Mouse (Mus musculus): ENCODE data around the gene Ndst2. TPM values are rescaled to one million over a fixed set of nuclear protein-coding genes. Genes with fewer than 3 reads are reported as not detected.
A peak's percentile ranks its signal among the peaks of the same experiment; 100 is the strongest.

Gene Ndst2
- polyA plus RNA-seq, 1 experiment from 2014 or later, result 32.1 TPM

DNA sequence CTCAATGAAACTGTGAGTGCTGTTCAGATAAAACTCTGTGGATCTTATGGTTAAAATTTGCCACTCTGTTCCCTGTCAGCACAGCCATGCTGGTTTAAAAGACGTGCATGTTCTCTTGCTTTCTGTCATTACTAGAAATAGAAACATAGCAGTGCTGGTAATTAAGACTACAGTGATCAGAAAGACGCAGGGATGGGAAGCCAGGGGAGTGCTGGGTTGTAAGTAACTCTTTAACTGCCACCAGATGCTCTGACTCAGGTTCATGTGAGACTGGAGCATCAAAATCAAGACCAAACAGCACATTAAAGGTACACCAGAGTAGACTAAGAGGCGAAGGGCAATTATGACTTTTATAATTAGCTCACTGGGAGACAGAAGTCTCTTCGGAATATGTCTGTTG, 14.0 kb upstream of the Ndst2 start:
- 70% methylated on average over 4 of the region's 4 CpGs for WGBS
- Histone ChIP-seq H3K4me2 (replicated peaks; ENCODE audit: low read depth, low read length) (no peak overlapping the region), H3K4me3 (ENCODE audit: low read length) (no peak overlapping the region), H3K27ac (ENCODE audit: low read depth, low read length) (no peak overlapping the region), H3K27me3 (ENCODE audit: control insufficient read depth, insufficient read depth, low read length) (no peaks in the 10 kb centered on the region), H3K9me3 (ENCODE audit: control insufficient read depth, low read length) (no peaks in the 10 kb centered on the region), H3K36me3 (ENCODE audit: control insufficient read depth, insufficient read depth, low read length) (peaks cover 30% of the 10 kb centered on the region; the same call in 1 of the 2 replicates), H3K9ac (ENCODE audit: low read depth, low read length) (no peak overlapping the region), H3K4me1 (ENCODE audit: control insufficient read depth, insufficient read depth, low read length) (no peaks in the 10 kb centered on the region)
- no peak for ATAC-seq (ENCODE audit: low FRiP score, low TSS enrichment)

- no peak overlapping the region for H3K4me3 ChIP-seq (ENCODE audit: low read length)
- WGBS, result 78% methylated on average over 3 of the region's 3 CpGs
- no peaks in the 10 kb centered on the region for H3K4me1 ChIP-seq (ENCODE audit: control insufficient read depth, insufficient read depth, low read length)
- peaks cover 39% of the 10 kb centered on the region; the same call in 1 of the 2 replicates for H3K36me3 ChIP-seq (ENCODE audit: control insufficient read depth, insufficient read depth, low read length)
- no peak for ATAC-seq (ENCODE audit: low FRiP score, low TSS enrichment)
- H3K27me3 ChIP-seq (ENCODE audit: control insufficient read depth, insufficient read depth, low read length), result no peaks in the 10 kb centered on the region
- H3K9ac ChIP-seq (ENCODE audit: low read depth, low read length), result no peak overlapping the region
- no peak overlapping the region for H3K4me2 ChIP-seq (replicated peaks; ENCODE audit: low read depth, low read length)
- no peak overlapping the region for H3K27ac ChIP-seq (ENCODE audit: low read depth, low read length)
- H3K9me3 ChIP-seq (ENCODE audit: control insufficient read depth, low read length), result no peaks in the 10 kb centered on the region
Measured at GRCm38 (mm10) chr14:20746935-20747334, 12.6 kb upstream of the Ndst2 start.

DNA sequence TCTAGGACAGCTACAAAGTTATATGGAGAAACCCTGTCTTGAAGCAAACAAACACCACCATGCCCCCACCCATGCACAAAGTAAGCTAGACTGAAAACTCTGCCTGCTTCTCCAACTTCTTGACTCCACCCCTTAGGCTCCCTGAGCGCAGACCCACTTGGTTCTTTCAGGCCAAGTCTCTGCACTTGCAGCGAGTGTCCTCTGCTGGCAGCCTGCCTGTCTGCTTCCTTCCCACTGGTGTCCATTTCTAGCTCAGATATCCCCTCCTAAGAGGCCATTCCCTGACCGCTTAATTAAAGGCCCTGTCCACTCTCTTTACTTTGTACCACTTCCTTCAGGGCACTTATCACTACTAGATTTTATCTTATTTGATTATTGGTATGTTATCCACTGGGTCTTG, 9.3 kb upstream of the Ndst2 start:
- 73% methylated on average over 3 of the region's 3 CpGs for WGBS
- Histone ChIP-seq H3K4me2 (replicated peaks; ENCODE audit: low read depth, low read length) (no peak overlapping the region), H3K27me3 (ENCODE audit: control insufficient read depth, insufficient read depth, low read length) (no peaks in the 10 kb centered on the region), H3K4me1 (ENCODE audit: control insufficient read depth, insufficient read depth, low read length) (no peaks in the 10 kb centered on the region), H3K27ac (ENCODE audit: low read depth, low read length) (no peak overlapping the region), H3K4me3 (ENCODE audit: low read length) (no peak overlapping the region), H3K9ac (ENCODE audit: low read depth, low read length) (no peak overlapping the region), H3K9me3 (ENCODE audit: control insufficient read depth, low read length) (no peaks in the 10 kb centered on the region), H3K36me3 (ENCODE audit: control insufficient read depth, insufficient read depth, low read length) (peaks cover 57% of the 10 kb centered on the region)
- ATAC-seq (ENCODE audit: low FRiP score, low TSS enrichment), result no peak

- no peaks in the 10 kb centered on the region for H3K9me3 ChIP-seq (ENCODE audit: control insufficient read depth, low read length)
- H3K4me2 ChIP-seq (replicated peaks; ENCODE audit: low read depth, low read length), result no peak overlapping the region
- H3K36me3 ChIP-seq (ENCODE audit: control insufficient read depth, insufficient read depth, low read length), result peaks cover 66% of the 10 kb centered on the region
- WGBS, result 75% methylated on average over 9 of the region's 9 CpGs
- no peak overlapping the region for H3K27ac ChIP-seq (ENCODE audit: low read depth, low read length)
- no peaks in the 10 kb centered on the region for H3K4me1 ChIP-seq (ENCODE audit: control insufficient read depth, insufficient read depth, low read length)
- H3K9ac ChIP-seq (ENCODE audit: low read depth, low read length), result no peak overlapping the region
- H3K4me3 ChIP-seq (ENCODE audit: low read length), result no peak overlapping the region
- no peaks in the 10 kb centered on the region for H3K27me3 ChIP-seq (ENCODE audit: control insufficient read depth, insufficient read depth, low read length)
- ATAC-seq (ENCODE audit: low FRiP score, low TSS enrichment), result no peak
Measured at GRCm38 (mm10) chr14:20741301-20741700, 6.9 kb upstream of the Ndst2 start.

DNA sequence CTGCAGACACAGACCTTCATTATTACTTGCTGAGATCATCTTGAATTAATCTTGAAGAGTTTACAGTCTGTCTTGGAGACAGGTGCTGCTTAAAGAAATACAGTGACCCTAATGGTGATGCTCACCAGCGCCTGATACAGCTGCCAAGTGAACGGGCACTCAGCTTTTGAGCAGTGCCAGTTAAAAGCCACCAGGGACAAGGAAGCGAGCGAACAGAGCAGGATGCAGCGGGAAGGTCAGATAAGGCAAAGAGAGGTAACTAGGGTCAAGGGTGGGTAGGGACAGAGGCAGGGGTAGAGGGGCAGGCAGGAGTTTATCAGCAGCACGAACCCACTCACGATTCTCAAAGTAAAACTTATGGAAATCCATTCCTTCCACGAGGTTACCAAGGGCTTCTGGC, 4.1 kb upstream of the Ndst2 start:
- Histone ChIP-seq H3K9ac (ENCODE audit: low read depth, low read length) (no peak overlapping the region), H3K4me1 (ENCODE audit: control insufficient read depth, insufficient read depth, low read length) (0 out of 2 replicates have a peak, but pooled peaks cover 4% of the 10 kb centered on the region), H3K36me3 (ENCODE audit: control insufficient read depth, insufficient read depth, low read length) (peaks cover 54% of the 10 kb centered on the region), H3K27me3 (ENCODE audit: control insufficient read depth, insufficient read depth, low read length) (no peaks in the 10 kb centered on the region), H3K9me3 (ENCODE audit: control insufficient read depth, low read length) (no peaks in the 10 kb centered on the region), H3K4me3 (ENCODE audit: low read length) (no peak overlapping the region), H3K4me2 (replicated peaks; ENCODE audit: low read depth, low read length) (no peak overlapping the region), H3K27ac (ENCODE audit: low read depth, low read length) (no peak overlapping the region)
- no peak for ATAC-seq (ENCODE audit: low FRiP score, low TSS enrichment)
- 87% methylated on average over 8 of the region's 8 CpGs for WGBS

- no peak for ATAC-seq (ENCODE audit: low FRiP score, low TSS enrichment)
- Histone ChIP-seq H3K27ac (ENCODE audit: low read depth, low read length) (no peak overlapping the region), H3K9ac (ENCODE audit: low read depth, low read length) (no peak overlapping the region), H3K4me3 (ENCODE audit: low read length) (no peak overlapping the region), H3K4me1 (ENCODE audit: control insufficient read depth, insufficient read depth, low read length) (0 out of 2 replicates have a peak, but pooled peaks cover 4% of the 10 kb centered on the region), H3K9me3 (ENCODE audit: control insufficient read depth, low read length) (no peaks in the 10 kb centered on the region), H3K4me2 (replicated peaks; ENCODE audit: low read depth, low read length) (no peak overlapping the region), H3K36me3 (ENCODE audit: control insufficient read depth, insufficient read depth, low read length) (peaks cover 46% of the 10 kb centered on the region), H3K27me3 (ENCODE audit: control insufficient read depth, insufficient read depth, low read length) (no peaks in the 10 kb centered on the region)
- 38% methylated on average over 14 of the region's 14 CpGs for WGBS
Measured at GRCm38 (mm10) chr14:20737306-20737705, 2.9 kb upstream of the Ndst2 start.

DNA sequence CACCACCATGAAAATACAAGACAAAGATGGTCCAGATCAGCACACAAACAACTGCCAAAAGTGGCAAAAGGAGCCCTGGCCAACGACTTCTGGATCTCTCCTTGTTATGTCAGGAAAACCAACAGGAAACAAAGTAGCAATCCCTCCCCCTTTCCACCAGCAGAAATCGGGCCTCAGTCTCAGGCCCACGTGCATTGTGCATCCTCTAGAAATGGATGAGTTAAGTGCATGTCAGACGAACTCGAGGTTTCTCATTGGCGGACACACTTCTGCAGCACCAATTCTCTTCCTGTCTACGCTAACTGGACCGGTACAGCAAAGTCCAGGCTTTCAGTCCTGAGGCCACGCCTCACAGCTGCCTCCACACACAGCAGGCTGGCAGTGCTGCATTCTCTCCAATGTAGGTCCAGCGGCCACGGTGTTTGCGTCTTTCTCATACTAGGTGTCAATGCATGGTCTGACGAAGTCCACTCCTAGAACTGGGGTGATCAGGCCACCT, 1.6 kb upstream of the Ndst2 start:
- H3K9me3 ChIP-seq (ENCODE audit: control insufficient read depth, low read length), result no peaks in the 10 kb centered on the region
- H3K4me2 ChIP-seq (replicated peaks; ENCODE audit: low read depth, low read length), result no peak overlapping the region
- H3K36me3 ChIP-seq (ENCODE audit: control insufficient read depth, insufficient read depth, low read length), result peaks cover 35% of the 10 kb centered on the region
- no peak overlapping the region for H3K4me3 ChIP-seq (ENCODE audit: low read length)
- 84% methylated on average over 13 of the region's 13 CpGs for WGBS
- no peak overlapping the region for H3K9ac ChIP-seq (ENCODE audit: low read depth, low read length)
- no peak for ATAC-seq (ENCODE audit: low FRiP score, low TSS enrichment)
- 0 out of 2 replicates have a peak, but pooled peaks cover 4% of the 10 kb centered on the region for H3K4me1 ChIP-seq (ENCODE audit: control insufficient read depth, insufficient read depth, low read length)
- no peak overlapping the region for H3K27ac ChIP-seq (ENCODE audit: low read depth, low read length)
- H3K27me3 ChIP-seq (ENCODE audit: control insufficient read depth, insufficient read depth, low read length), result no peaks in the 10 kb centered on the region

DNA sequence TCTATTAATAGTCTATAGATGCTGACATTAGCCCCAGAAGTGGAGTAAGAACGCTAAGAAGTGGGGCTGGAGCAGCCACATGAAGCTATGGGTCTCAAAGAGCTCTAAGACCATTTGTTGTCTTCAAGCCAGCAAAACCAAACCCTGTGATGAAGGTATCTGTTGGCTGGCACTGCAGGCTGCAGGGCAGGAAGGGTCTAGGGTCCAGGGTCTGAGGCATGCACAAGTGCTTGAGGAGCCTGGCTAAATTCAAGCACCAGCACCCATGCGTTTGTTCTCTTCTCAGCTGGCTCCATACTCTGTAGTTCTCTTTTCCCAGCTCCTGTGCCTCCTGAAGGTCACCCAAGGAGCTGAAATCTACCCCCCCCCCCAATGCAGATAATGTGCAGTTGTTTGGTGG, 690 bp upstream of the Ndst2 start:
- WGBS, result 79% methylated on average over 2 of the region's 2 CpGs
- H3K4me2 ChIP-seq (replicated peaks; ENCODE audit: low read depth, low read length), result peak overlapping the region; percentile 91; the same call in 1 of the 2 replicates
- ATAC-seq (ENCODE audit: low FRiP score, low TSS enrichment), result no peak
- H3K4me1 ChIP-seq (ENCODE audit: control insufficient read depth, insufficient read depth, low read length), result 0 out of 2 replicates have a peak, but pooled peaks cover 4% of the 10 kb centered on the region
- H3K4me3 ChIP-seq (ENCODE audit: low read length), result no peak overlapping the region
- H3K9ac ChIP-seq (ENCODE audit: low read depth, low read length), result peak overlapping the region; percentile 90; the same call in 1 of the 2 replicates
- H3K27me3 ChIP-seq (ENCODE audit: control insufficient read depth, insufficient read depth, low read length), result no peaks in the 10 kb centered on the region
- no peaks in the 10 kb centered on the region for H3K9me3 ChIP-seq (ENCODE audit: control insufficient read depth, low read length)
- H3K27ac ChIP-seq (ENCODE audit: low read depth, low read length), result 0 out of 2 replicates have a peak overlapping the region, but pooled peaks have one; percentile 14
- H3K36me3 ChIP-seq (ENCODE audit: control insufficient read depth, insufficient read depth, low read length), result peaks cover 35% of the 10 kb centered on the region

DNA sequence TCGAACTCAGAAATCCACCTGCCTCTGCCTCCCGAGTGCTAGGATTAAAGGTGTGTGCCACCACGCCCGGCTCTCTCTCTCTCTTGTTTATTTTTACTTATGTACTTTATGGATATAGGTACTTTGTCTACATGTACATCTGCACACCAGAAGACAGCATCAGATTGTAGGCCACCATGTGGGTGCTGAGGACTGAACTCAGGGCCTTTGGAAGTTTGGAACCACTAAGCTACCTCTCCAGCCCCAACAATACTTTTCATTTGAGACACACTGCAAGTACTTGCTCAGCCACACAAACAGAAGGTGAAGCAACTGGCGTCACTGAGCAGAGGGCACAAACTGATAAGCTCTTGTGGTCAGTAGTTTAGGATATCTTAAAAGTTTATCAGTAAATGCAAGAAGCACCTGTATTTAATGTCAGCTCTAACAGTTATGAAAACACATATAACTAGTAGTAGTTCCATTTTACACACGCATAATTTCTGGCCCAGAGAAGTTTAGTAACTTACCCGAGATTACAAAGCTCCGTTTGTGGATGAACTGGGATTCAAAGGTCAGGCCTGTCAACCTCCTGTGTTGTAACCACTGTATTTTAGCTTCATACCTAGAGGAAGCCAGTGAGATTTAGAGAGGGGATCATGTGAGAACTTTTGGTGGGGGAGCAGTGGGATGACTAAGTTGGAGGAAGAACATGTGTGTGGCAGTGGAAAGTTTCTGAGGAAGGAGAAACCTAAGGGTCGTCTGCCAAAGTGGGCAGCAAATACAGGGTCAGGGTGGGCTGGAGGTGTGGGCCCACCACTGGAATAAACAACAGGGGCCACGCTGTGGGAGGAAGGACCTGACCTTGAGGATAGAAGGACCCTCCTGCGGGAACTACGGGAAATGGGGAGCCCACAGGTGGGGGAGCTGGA, 1.1 kb downstream of the Ndst2 start:
- Histone ChIP-seq H3K4me3 (ENCODE audit: low read length) (peak overlapping the region; percentile 89), H3K27me3 (ENCODE audit: control insufficient read depth, insufficient read depth, low read length) (no peaks in the 10 kb centered on the region), H3K9me3 (ENCODE audit: control insufficient read depth, low read length) (no peaks in the 10 kb centered on the region), H3K4me2 (replicated peaks; ENCODE audit: low read depth, low read length) (peak overlapping the region; percentile 91), H3K4me1 (ENCODE audit: control insufficient read depth, insufficient read depth, low read length) (0 out of 2 replicates have a peak, but pooled peaks cover 4% of the 10 kb centered on the region), H3K9ac (ENCODE audit: low read depth, low read length) (peak overlapping the region; percentile 90), H3K27ac (ENCODE audit: low read depth, low read length) (0 out of 2 replicates have a peak overlapping the region, but pooled peaks have one; percentile 91), H3K36me3 (ENCODE audit: control insufficient read depth, insufficient read depth, low read length) (peaks cover 40% of the 10 kb centered on the region)
- 46% methylated on average over 12 of the region's 12 CpGs for WGBS
- ATAC-seq (ENCODE audit: low FRiP score, low TSS enrichment), result 0 out of 2 replicates have a peak, but pooled peaks have one; percentile 0
